Mouse (Mus musculus) macrophage (primary cell): ENCODE measurements around the gene AC153137.1. TPM values are rescaled to one million over a fixed set of nuclear protein-coding genes. Genes with fewer than 3 reads are reported as not detected.

Source experiments
- H3K27ac ChIP-seq: fragments of 350-480 bp; formaldehyde crosslinking; 2 replicates; pipeline ENCODE4 v1.9.0; 2021
- H3K36me3 ChIP-seq: fragments of 350-480 bp; formaldehyde crosslinking; 2 replicates; pipeline ENCODE4 v1.9.0; 2021; ENCODE audit errors: inconsistent target
- H3K4me3 ChIP-seq: fragments of 350-480 bp; formaldehyde crosslinking; 2 replicates; pipeline ENCODE4 v1.9.0; 2021; ENCODE audit errors: inconsistent target
- H3K79me2 ChIP-seq: fragments of 350-480 bp; formaldehyde crosslinking; 2 replicates; pipeline ENCODE4 v1.9.0; 2021; ENCODE audit errors: inconsistent target
- WGBS: methylation state at CpG from one replicate; pipeline ENCODE4 v1.1.7; 2026; ENCODE audit warnings: inconsistent platforms; ENCODE audit not compliant: missing documents; 5-methylcytosine and 5-hydroxymethylcytosine counted together
- polyA plus RNA-seq: library from polyadenylated mRNA; stranded (reverse); fragments of 250-400 nt; gene quantifications from 3 replicates; pipeline ENCODE4 v1.2.4, GENCODE M21; 2018; ENCODE audit warnings: inconsistent platforms

AC153137.1 gene
- polyA plus RNA-seq, 1 experiment from 2014 or later, result not detected

DNA sequence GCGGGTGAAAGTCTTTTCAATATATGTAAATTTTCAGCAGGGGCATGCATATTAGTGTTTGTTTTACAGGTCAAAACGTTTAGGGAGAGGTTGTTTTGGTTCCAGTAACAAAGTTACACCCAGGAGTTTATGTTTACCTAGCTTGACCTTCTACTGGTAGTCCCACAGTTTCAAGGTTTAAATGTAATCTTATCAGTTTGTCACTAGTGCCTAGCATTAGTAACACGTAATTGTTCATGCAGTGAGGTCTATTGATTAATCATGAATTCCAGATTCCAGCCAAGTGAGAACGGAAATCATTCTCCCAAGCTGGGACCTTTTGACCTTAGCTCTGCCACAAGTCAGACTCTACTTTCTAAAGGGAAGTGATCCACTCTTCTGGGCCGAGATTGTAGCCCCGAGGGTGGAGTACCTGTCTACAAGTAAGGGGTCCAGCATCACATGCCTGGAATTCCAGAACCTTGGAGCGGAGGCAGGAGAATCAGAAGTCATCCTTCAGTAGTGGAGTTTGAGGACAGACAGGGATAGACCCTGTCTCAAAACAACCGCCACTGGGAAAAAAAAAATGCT is 40.3 kb downstream of the AC153137.1 start:
- Histone ChIP-seq H3K27ac (no peak overlapping the region), H3K36me3 (no peaks in the 10 kb centered on the region), H3K4me3 (no peak overlapping the region), H3K79me2 (no peaks in the 10 kb centered on the region)
- 68% methylated on average over 8 of the region's 8 CpGs for WGBS

DNA sequence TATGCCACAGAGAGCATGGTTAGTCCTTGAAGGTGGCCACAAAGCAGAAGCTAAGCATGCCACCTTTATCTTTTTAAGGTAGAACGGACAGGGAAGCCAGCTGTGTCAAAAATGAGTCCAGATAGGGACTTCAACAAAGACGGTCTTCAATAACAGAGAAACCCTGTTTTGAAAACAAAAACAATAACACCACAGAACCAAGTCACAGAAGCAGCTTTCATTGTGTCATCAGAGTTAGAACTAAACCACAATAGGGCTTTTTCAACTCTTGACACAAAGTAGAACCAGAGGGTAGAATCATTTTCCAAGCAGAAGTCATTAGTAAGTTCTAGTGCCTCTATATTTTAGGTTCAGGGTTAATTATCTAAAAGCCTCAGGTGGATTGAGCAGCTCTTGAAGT is 41.3 kb downstream of the AC153137.1 start:
- Histone ChIP-seq H3K27ac (no peak overlapping the region), H3K36me3 (no peaks in the 10 kb centered on the region), H3K4me3 (no peak overlapping the region), H3K79me2 (no peaks in the 10 kb centered on the region)
- 84% methylated on average over 2 of the region's 2 CpGs for WGBS

DNA sequence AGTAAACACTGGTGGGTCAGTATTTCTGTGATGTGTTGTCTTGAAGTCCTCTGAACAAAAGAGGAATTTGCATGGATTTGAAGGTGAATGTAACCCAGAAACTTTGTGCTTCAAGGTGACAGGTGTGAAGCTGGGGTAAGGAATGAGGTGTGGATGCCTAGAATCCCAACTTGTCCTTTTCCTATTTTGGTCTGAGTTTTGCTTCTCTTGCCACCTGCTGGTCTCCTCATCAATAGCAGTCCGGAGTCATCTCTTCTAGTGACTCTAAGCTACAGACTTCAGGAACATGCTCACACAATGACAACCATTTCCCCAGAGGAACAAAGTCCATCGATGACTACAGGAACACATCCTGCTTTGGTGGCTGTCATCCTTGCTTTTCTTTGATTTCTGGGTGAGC is 46.9 kb downstream of the AC153137.1 start:
- no peaks in the 10 kb centered on the region for H3K36me3 ChIP-seq
- H3K27ac ChIP-seq, result no peak overlapping the region
- H3K4me3 ChIP-seq, result no peak overlapping the region
- WGBS, result 54% methylated on average over 2 of the region's 2 CpGs
- no peaks in the 10 kb centered on the region for H3K79me2 ChIP-seq

DNA sequence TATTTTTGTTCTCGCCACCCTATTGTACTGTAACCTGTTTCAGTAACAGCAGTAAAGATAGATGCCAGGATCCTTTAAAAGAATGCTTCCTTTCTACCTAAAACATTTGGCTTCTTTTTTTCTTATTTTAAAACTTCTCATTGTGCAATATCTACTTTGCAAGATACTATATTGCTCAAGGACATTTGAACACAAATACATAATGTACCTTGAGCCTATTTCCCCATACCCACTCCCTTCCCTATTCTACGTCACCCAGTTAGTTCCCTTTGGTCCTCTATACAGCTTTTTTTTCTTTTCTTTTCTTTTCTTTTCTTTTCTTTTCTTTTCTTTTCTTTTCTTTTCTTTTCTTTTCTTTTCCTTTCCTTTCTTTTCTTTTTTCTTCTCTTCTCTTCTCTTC is 47.6 kb downstream of the AC153137.1 start:
- Histone ChIP-seq H3K79me2 (no peaks in the 10 kb centered on the region), H3K36me3 (no peaks in the 10 kb centered on the region), H3K4me3 (no peak overlapping the region), H3K27ac (no peak overlapping the region)
- WGBS, result 43% methylated on average over 2 of the region's 2 CpGs

Other genes starting within 250 kb of the AC153137.1 start
- gene Phf3, start 104.0 kb downstream of the AC153137.1 start, polyA plus RNA-seq, result 33.4 to 82.4 TPM (median 37.5 TPM) in 3 replicates
- not detected in 3 replicates for gene Lgsn, start 198.4 kb upstream of the AC153137.1 start, polyA plus RNA-seq
- gene 4931428L18Rik, start 244.7 kb upstream of the AC153137.1 start, polyA plus RNA-seq, result not detected in 3 replicates
- not detected in 3 replicates for gene Pih1d3, start 244.9 kb upstream of the AC153137.1 start, polyA plus RNA-seq